Mouse (Mus musculus): ENCODE data around the gene Cnn3. TPM values are rescaled to one million over a fixed set of nuclear protein-coding genes. Genes with fewer than 3 reads are reported as not detected.

Cnn3 gene
- polyA plus RNA-seq, 1 experiment from 2014 or later: 381 TPM

- Histone ChIP-seq H3K4me2 (no peak overlapping the region), H3K4me3 (replicated peaks) (no peak overlapping the region), H3K4me1 (no peaks in the 10 kb centered on the region), H3K27me3 (replicated peaks) (no peaks in the 10 kb centered on the region), H3K9ac (replicated peaks) (no peak overlapping the region), H3K9me3 (replicated peaks) (no peaks in the 10 kb centered on the region), H3K27ac (replicated peaks) (no peak overlapping the region), H3K36me3 (no peaks in the 10 kb centered on the region)
- WGBS: 95% methylated on average over 6 of the region's 6 CpGs
- no peak for ATAC-seq (ENCODE audit: low FRiP score)
These were observed 24.2 kb upstream of the Cnn3 start for GRCm38 (mm10) chr3:121402096-121402495.

GRCm38 (mm10) chr3:121403449-121403848, 22.8 kb upstream of the Cnn3 start:
- H3K9ac ChIP-seq (replicated peaks): no peak overlapping the region
- H3K4me2 ChIP-seq: no peak overlapping the region
- no peak overlapping the region for H3K4me3 ChIP-seq (replicated peaks)
- H3K4me1 ChIP-seq: no peaks in the 10 kb centered on the region
- 35% methylated on average over 5 of the region's 5 CpGs for WGBS
- no peaks in the 10 kb centered on the region for H3K36me3 ChIP-seq
- no peak for ATAC-seq (ENCODE audit: low FRiP score)
- H3K9me3 ChIP-seq (replicated peaks): no peaks in the 10 kb centered on the region
- H3K27ac ChIP-seq (replicated peaks): no peak overlapping the region
- H3K27me3 ChIP-seq (replicated peaks): no peaks in the 10 kb centered on the region

DNA sequence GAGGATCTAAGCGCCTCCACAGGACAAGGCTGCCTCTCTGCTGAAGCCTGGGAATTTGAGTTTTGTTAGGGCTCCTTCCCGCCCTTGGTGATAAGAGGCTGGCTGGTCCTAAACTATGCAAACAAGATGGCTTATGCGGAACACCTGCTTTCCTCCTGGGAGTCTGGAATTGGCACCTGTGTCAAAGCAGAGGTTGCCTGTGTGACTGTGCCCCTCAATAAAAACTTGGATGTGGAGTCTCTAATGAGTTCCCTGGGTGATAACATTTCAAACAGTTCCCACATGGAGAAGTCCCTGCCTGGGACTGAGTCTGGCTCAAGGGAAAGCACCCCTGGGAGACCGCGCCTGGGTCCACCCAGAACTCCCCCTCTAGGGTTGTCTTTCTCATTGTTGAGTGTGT, 21.2 kb upstream of the Cnn3 start:
- ATAC-seq (ENCODE audit: low FRiP score): no peak
- WGBS: 93% methylated on average over 5 of the region's 5 CpGs
- H3K4me2 ChIP-seq: no peak overlapping the region

GRCm38 (mm10) chr3:121407417-121407816, 18.9 kb upstream of the Cnn3 start:
- WGBS: 83% methylated on average over 9 of the region's 9 CpGs
- no peak overlapping the region for H3K27ac ChIP-seq (replicated peaks)
- H3K9ac ChIP-seq (replicated peaks): no peak overlapping the region
- H3K4me3 ChIP-seq (replicated peaks): no peak overlapping the region
- H3K4me1 ChIP-seq: no peaks in the 10 kb centered on the region
- no peaks in the 10 kb centered on the region for H3K9me3 ChIP-seq (replicated peaks)
- H3K4me2 ChIP-seq: no peak overlapping the region
- no peaks in the 10 kb centered on the region for H3K27me3 ChIP-seq (replicated peaks)
- H3K36me3 ChIP-seq: no peaks in the 10 kb centered on the region
- ATAC-seq (ENCODE audit: low FRiP score): no peak

More for the DNA sequence above, 21.2 kb upstream of the Cnn3 start:
- Histone ChIP-seq H3K4me1 (no peaks in the 10 kb centered on the region), H3K36me3 (no peaks in the 10 kb centered on the region), H3K27ac (replicated peaks) (no peak overlapping the region), H3K4me3 (replicated peaks) (no peak overlapping the region), H3K9ac (replicated peaks) (no peak overlapping the region), H3K27me3 (replicated peaks) (no peaks in the 10 kb centered on the region), H3K9me3 (replicated peaks) (no peaks in the 10 kb centered on the region)

DNA sequence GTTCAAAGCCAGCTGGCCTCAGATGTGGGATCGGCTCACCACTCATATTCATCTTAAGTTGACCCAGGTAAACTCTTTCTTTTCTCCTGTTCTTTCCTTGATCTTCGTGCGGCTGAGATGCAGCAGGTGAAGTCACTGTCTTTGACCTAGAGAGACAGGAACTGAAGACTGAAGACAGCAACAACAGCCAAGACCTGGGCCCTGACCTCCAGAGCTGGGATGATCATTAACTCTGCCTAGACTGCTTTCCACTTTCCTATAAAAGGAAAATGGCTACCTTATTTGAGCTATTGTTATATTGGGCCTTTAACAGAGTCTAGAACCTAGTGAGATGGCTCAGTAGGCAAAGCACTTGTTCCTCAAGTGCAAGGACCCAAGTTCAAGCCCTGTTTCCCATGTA, 17.9 kb upstream of the Cnn3 start:
- Histone ChIP-seq H3K27me3 (replicated peaks) (no peaks in the 10 kb centered on the region), H3K9me3 (replicated peaks) (no peaks in the 10 kb centered on the region), H3K4me2 (no peak overlapping the region), H3K4me1 (no peaks in the 10 kb centered on the region), H3K9ac (replicated peaks) (no peak overlapping the region), H3K27ac (replicated peaks) (no peak overlapping the region), H3K4me3 (replicated peaks) (no peak overlapping the region), H3K36me3 (no peaks in the 10 kb centered on the region)
- 89% methylated on average over 3 of the region's 3 CpGs for WGBS
- no peak for ATAC-seq (ENCODE audit: low FRiP score)

- Histone ChIP-seq H3K27ac (replicated peaks) (no peak overlapping the region), H3K4me1 (no peaks in the 10 kb centered on the region), H3K36me3 (no peaks in the 10 kb centered on the region), H3K9ac (replicated peaks) (no peak overlapping the region), H3K27me3 (replicated peaks) (no peaks in the 10 kb centered on the region), H3K4me2 (no peak overlapping the region), H3K4me3 (replicated peaks) (no peak overlapping the region), H3K9me3 (replicated peaks) (no peaks in the 10 kb centered on the region)
- no peak for ATAC-seq (ENCODE audit: low FRiP score)
- WGBS: 38% methylated on average over 6 of the region's 6 CpGs
These were observed 14.8 kb upstream of the Cnn3 start for GRCm38 (mm10) chr3:121411450-121411849.

- 71% methylated on average over 5 of the region's 5 CpGs for WGBS
- Histone ChIP-seq H3K9ac (replicated peaks) (no peak overlapping the region), H3K4me1 (no peaks in the 10 kb centered on the region), H3K9me3 (replicated peaks) (no peaks in the 10 kb centered on the region), H3K4me2 (no peak overlapping the region), H3K4me3 (replicated peaks) (no peak overlapping the region), H3K36me3 (no peaks in the 10 kb centered on the region), H3K27ac (replicated peaks) (no peak overlapping the region), H3K27me3 (replicated peaks) (no peaks in the 10 kb centered on the region)
- ATAC-seq (ENCODE audit: low FRiP score): no peak
These were observed 9.8 kb upstream of the Cnn3 start for GRCm38 (mm10) chr3:121416171-121417154.

DNA sequence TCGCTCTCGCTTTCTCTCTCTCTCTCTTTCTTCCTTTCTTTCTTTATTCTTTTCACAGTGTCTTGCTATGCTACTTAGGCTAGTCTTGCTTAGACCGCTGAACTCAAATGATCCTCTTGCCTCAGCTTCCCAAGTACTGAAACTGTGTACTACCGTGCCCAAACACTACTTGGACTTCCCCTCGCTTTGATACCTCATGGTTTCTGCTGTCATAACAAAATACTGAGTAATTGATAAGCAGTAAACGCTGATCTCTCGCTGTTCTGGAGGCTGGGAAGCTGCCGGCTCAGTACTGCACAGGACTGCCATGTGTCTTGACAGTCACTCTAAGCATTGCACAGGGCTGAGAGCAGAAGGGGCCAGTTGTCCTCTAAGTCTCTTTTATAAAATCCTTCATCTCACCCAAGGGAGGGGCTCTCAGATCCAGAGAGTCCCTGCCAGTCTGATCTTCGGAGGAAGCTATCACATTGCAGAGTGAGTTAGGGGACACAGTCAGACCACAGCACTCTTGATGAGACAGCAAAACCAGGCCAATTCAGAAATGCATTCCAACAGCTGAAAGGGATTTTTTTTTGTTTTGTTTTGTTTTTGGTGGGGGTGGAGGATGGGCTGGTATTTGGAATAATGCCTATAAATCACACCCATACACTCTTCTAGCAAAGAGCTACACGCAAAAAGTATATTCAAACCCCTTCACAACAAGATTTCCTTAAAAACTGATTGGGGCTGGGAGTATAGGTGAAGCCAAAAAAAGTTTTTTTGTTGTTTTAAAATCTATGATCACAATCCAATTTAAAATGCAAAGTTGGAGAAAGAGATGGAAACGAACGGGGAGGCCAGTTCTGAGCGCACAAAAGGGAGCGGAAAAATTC, 8.7 kb upstream of the Cnn3 start:
- Histone ChIP-seq H3K9ac (replicated peaks) (no peak overlapping the region), H3K27ac (replicated peaks) (no peak overlapping the region), H3K27me3 (replicated peaks) (no peaks in the 10 kb centered on the region), H3K9me3 (replicated peaks) (no peaks in the 10 kb centered on the region), H3K4me2 (no peak overlapping the region), H3K4me3 (replicated peaks) (no peak overlapping the region), H3K4me1 (no peaks in the 10 kb centered on the region), H3K36me3 (no peaks in the 10 kb centered on the region)
- 52% methylated on average over 14 of the region's 14 CpGs for WGBS
- ATAC-seq (ENCODE audit: low FRiP score): no peak

DNA sequence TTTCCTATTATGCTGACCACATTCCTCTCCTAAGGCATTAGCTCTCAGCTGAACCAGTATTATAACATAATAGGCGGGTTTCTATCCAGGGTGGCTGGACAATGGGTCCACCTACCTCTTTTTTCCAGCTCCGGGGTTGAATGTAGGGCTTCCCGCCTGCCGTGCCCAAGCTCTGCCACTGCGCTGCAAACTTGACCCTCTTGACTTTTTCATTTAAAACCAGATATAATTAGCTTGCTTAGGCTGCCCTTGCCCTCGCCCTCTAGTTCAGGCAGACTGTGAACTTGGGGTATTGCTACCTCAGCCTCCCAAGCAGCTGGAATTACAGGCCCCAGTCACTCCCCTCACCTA, 8.1 kb upstream of the Cnn3 start:
- no peaks in the 10 kb centered on the region for H3K27me3 ChIP-seq (replicated peaks)
- H3K9me3 ChIP-seq (replicated peaks): no peaks in the 10 kb centered on the region
- H3K9ac ChIP-seq (replicated peaks): no peak overlapping the region
- 21% methylated on average over 6 of the region's 6 CpGs for WGBS
- H3K4me3 ChIP-seq (replicated peaks): no peak overlapping the region
- H3K4me1 ChIP-seq: no peaks in the 10 kb centered on the region
- H3K27ac ChIP-seq (replicated peaks): no peak overlapping the region
- no peak overlapping the region for H3K4me2 ChIP-seq
- H3K36me3 ChIP-seq: no peaks in the 10 kb centered on the region
- ATAC-seq (ENCODE audit: low FRiP score): no peak

DNA sequence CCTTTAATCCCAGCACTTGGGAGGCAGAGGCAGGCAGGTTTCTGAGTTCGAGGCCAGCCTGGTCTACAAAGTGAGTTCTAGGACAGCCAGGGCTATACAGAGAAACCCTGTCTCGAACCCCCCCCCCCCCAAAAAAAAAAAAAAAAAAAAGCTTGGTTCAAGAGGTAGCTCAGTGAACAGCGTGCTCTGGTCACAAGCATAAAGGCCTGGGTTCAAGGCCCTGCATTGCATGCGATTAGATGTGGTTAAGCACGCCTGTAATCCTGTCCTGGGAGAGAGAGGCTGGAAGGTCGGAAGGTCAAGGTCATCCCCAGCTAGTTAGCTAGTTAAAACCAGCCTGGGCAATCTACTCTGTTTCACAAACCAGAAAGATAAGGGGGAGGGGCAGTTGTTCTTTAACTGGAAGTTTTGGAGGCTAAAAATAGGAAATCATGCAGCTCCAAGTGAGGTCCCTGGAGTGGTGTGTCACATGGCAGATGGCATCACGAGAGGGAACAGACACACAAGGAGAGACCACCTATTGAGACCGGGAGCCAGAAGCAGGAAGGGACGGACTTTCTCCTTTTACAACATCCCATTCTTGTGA, 7.4 kb upstream of the Cnn3 start:
- Histone ChIP-seq H3K4me1 (no peaks in the 10 kb centered on the region), H3K27me3 (replicated peaks) (no peaks in the 10 kb centered on the region), H3K36me3 (no peaks in the 10 kb centered on the region), H3K4me2 (no peak overlapping the region), H3K9me3 (replicated peaks) (no peaks in the 10 kb centered on the region), H3K9ac (replicated peaks) (no peak overlapping the region), H3K27ac (replicated peaks) (no peak overlapping the region), H3K4me3 (replicated peaks) (no peak overlapping the region)
- no peak for ATAC-seq (ENCODE audit: low FRiP score)
- WGBS: 76% methylated on average over 9 of the region's 9 CpGs

DNA sequence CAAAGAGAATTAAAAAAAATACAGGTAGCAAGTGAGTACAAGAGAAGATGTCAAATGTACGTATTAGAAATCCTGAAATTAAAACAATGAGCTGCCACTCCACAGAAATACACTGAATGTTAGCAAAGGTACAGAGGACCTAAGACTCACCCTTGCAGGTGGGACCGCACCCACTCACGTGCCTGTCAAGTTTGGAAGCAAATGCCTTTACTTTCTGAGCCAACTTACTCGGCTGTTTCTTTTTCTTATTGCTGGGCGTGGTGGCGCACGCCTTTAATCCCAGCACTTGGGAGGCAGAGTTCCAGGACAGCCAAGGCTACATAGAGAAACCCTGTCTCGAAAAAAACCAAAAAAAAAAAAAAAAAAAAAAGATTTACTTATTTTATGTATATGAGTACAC, 3.9 kb upstream of the Cnn3 start:
- no peak overlapping the region for H3K4me3 ChIP-seq (replicated peaks)
- H3K27ac ChIP-seq (replicated peaks): no peak overlapping the region
- 89% methylated on average over 8 of the region's 8 CpGs for WGBS
- no peak for ATAC-seq (ENCODE audit: low FRiP score)
- no peaks in the 10 kb centered on the region for H3K9me3 ChIP-seq (replicated peaks)
- H3K4me2 ChIP-seq: no peak overlapping the region
- H3K36me3 ChIP-seq: no peaks in the 10 kb centered on the region
- H3K27me3 ChIP-seq (replicated peaks): no peaks in the 10 kb centered on the region
- peaks cover 9% of the 10 kb centered on the region for H3K4me1 ChIP-seq
- H3K9ac ChIP-seq (replicated peaks): no peak overlapping the region

Data from neural tube, embryonic 15.5 days (tissue).